Comparison of ENCODE assay signal across 20 mouse cellular contexts in genomic region chr10:56453578-56454069, GRCm38 (mm10).
DNase-seq lines count a peak whose midpoint lies in the region; ATAC-seq lines count a peak whose summit lies in the region.
"Had no signal": no experiment of that assay in that cellular context is flagged by ENCODE, and none has a peak within 500 bp of the region (broad histone marks: within the 10 kb centered on the region; RNA-seq: fewer than 3 reads in every experiment).

No protein-coding gene starts in this region.

- DNase-seq in heart, adult 11 months, result peak; percentile 83
- no peak for DNase-seq in heart, adult 18-20 months
- DNase-seq in large intestine, adult 2 months (ENCODE audit: low read depth, low spot score), result peak; percentile 13
- no peak for DNase-seq in frontal cortex, postnatal 14 days (ENCODE audit: low spot score in 2 of 2)
- DNase-seq: adrenal gland, postnatal 36 days; cerebellum, postnatal 36 days; gastrocnemius, postnatal 10 days; kidney, postnatal 10 days; lung, adult 18-20 months; lung, postnatal 14 days; right cerebral cortex, postnatal 25 days had no signal

- peaks cover 7% of the 10 kb centered on the region; the same call in 1 of the 2 replicates for H3K9me3 ChIP-seq in megakaryocyte, embryonic 14.5 days
- H3K9me3 ChIP-seq in midbrain, embryonic 16.5 days (replicated peaks; ENCODE audit: control insufficient read depth, low read length, poor library complexity, severe bottlenecking), result no peaks in the 10 kb centered on the region
- no peaks in the 10 kb centered on the region for H3K9me3 ChIP-seq in liver, embryonic 12.5 days (replicated peaks)
- H3K9me3 ChIP-seq: hindbrain, embryonic 10.5 days; limb, embryonic 10.5 days; stomach, embryonic 15.5 days had no signal

- no peaks in the 10 kb centered on the region for H3K36me3 ChIP-seq in megakaryocyte, embryonic 14.5 days (replicated peaks; ENCODE audit: low read length)
- H3K36me3 ChIP-seq in midbrain, embryonic 16.5 days (ENCODE audit: control insufficient read depth, insufficient read depth, low read length), result no peaks in the 10 kb centered on the region
- no peaks in the 10 kb centered on the region for H3K36me3 ChIP-seq in liver, embryonic 12.5 days
- H3K36me3 ChIP-seq: hindbrain, embryonic 10.5 days; limb, embryonic 10.5 days; stomach, embryonic 15.5 days had no signal

- no peak overlapping the region for H3K9ac ChIP-seq in midbrain, embryonic 16.5 days (ENCODE audit: low read depth, low read length)
- no peak overlapping the region for H3K9ac ChIP-seq in liver, embryonic 12.5 days
- H3K9ac ChIP-seq: stomach, embryonic 15.5 days had no signal

- WGBS in large intestine, adult 2 months, result 43% methylated on average over 4 of the region's 4 CpGs
- WGBS in midbrain, embryonic 16.5 days, result 91% methylated on average over 4 of the region's 4 CpGs
- WGBS in liver, embryonic 12.5 days (ENCODE audit: insufficient replicate concordance), result 84% methylated on average over 4 of the region's 4 CpGs

- H3K4me3 ChIP-seq in megakaryocyte, embryonic 14.5 days (replicated peaks), result peak overlapping the region; percentile 10
- H3K4me3 ChIP-seq in midbrain, embryonic 16.5 days (ENCODE audit: low read depth, low read length), result no peak overlapping the region
- no peak overlapping the region for H3K4me3 ChIP-seq in liver, embryonic 12.5 days
- H3K4me3 ChIP-seq: hindbrain, embryonic 10.5 days; limb, embryonic 10.5 days; stomach, embryonic 15.5 days had no signal

- no peak overlapping the region for H3K4me2 ChIP-seq in midbrain, embryonic 16.5 days (ENCODE audit: low read length)
- H3K4me2 ChIP-seq in liver, embryonic 12.5 days, result no peak overlapping the region
- H3K4me2 ChIP-seq: stomach, embryonic 15.5 days had no signal

- H3K27ac ChIP-seq in midbrain, embryonic 16.5 days (ENCODE audit: low read length), result no peak overlapping the region
- no peak overlapping the region for H3K27ac ChIP-seq in liver, embryonic 12.5 days
- H3K27ac ChIP-seq: hindbrain, embryonic 10.5 days; limb, embryonic 10.5 days; stomach, embryonic 15.5 days had no signal

- no peaks in the 10 kb centered on the region for H3K4me1 ChIP-seq in megakaryocyte, embryonic 14.5 days
- H3K4me1 ChIP-seq in midbrain, embryonic 16.5 days (ENCODE audit: control insufficient read depth, insufficient read depth, low read length), result no peaks in the 10 kb centered on the region
- no peaks in the 10 kb centered on the region for H3K4me1 ChIP-seq in liver, embryonic 12.5 days
- H3K4me1 ChIP-seq: hindbrain, embryonic 10.5 days; limb, embryonic 10.5 days; stomach, embryonic 15.5 days had no signal

- ATAC-seq in megakaryocyte, adult 5-6 weeks (ENCODE audit: poor library complexity, severe bottlenecking), result no peak
- ATAC-seq in midbrain, embryonic 16.5 days, result peak; percentile 45; the same call in 1 of the 2 replicates
- no peak for ATAC-seq in liver, embryonic 12.5 days
- ATAC-seq: intestine, postnatal 0 days had no signal

- no peaks in the 10 kb centered on the region for H3K27me3 ChIP-seq in megakaryocyte, embryonic 14.5 days (replicated peaks)
- no peaks in the 10 kb centered on the region for H3K27me3 ChIP-seq in midbrain, embryonic 16.5 days (ENCODE audit: control insufficient read depth, insufficient read depth, low read depth, low read length)
- no peaks in the 10 kb centered on the region for H3K27me3 ChIP-seq in liver, embryonic 12.5 days (replicated peaks)
- H3K27me3 ChIP-seq: CH12.LX; stomach, embryonic 15.5 days had no signal

Comparison
In these comparisons a context has a peak if more than half of its experiments do, and no peak if none do; other contexts are left out.
1. DNase-seq: peak in heart, adult 11 months (single experiment) and large intestine, adult 2 months (single experiment); none in heart, adult 18-20 months (0 of 2) and frontal cortex, postnatal 14 days (0 of 2).